Mouse (Mus musculus) embryonic facial prominence, embryonic 11.5 days (tissue): ENCODE results near the gene Znrf4. TPM values are rescaled to one million over a fixed set of nuclear protein-coding genes. Genes with fewer than 3 reads are reported as not detected.

Experiments used
- ATAC-seq: fragments of 200-750 bp; cut with Nextera tagmentation; replicated peaks from 2 replicates; pipeline ENCODE4 v1.8.0; 2017; ENCODE audit warnings: low read depth; ENCODE audit not compliant: insufficient number of reproducible peaks, low FRiP score, low TSS enrichment
- DNase-seq: peaks from one replicate; pipeline ENCODE4 v3.0.0-alpha.2; 2015; ENCODE audit warnings: low spot score
- H3K27ac ChIP-seq: fragments of 300-500 bp; sonication (generic); replicated peaks from 2 replicates; pipeline ENCODE4 v1.5.1; 2014; ENCODE audit warnings: mild to moderate bottlenecking, low read depth, low read length, control low read depth
- H3K27me3 ChIP-seq: fragments of 300-500 bp; sonication (generic); 2 replicates; pipeline ENCODE4 v1.6.1; 2014; ENCODE audit warnings: mild to moderate bottlenecking, low read length, moderate library complexity, mixed read lengths; ENCODE audit not compliant: control insufficient read depth, insufficient read depth
- H3K36me3 ChIP-seq: fragments of 300-500 bp; sonication (generic); replicated peaks from 2 replicates; pipeline ENCODE4 v1.6.1; 2014; ENCODE audit warnings: low read depth, mild to moderate bottlenecking, low read length, moderate library complexity, mixed read lengths; ENCODE audit not compliant: control insufficient read depth, insufficient read depth
- H3K4me1 ChIP-seq: fragments of 300-500 bp; sonication (generic); 2 replicates; pipeline ENCODE4 v1.6.1; 2014; ENCODE audit warnings: low read length, mixed read lengths; ENCODE audit not compliant: control insufficient read depth, insufficient read depth
- H3K4me2 ChIP-seq: fragments of 300-500 bp; sonication (generic); 2 replicates; pipeline ENCODE4 v1.6.1; 2014; ENCODE audit warnings: low read depth, mild to moderate bottlenecking, control low read depth, low read length, moderate library complexity
- H3K4me3 ChIP-seq: fragments of 300-500 bp; sonication (generic); 2 replicates; pipeline ENCODE4 v1.5.1; 2014; ENCODE audit warnings: low read depth, low read length, control low read depth
- H3K9ac ChIP-seq: fragments of 300-500 bp; sonication (generic); replicated peaks from 2 replicates; pipeline ENCODE4 v1.6.1; 2014; ENCODE audit warnings: mild to moderate bottlenecking, control low read depth, low read length
- H3K9me3 ChIP-seq: fragments of 300-500 bp; sonication (generic); replicated peaks from 2 replicates; pipeline ENCODE4 v1.6.1; 2016; ENCODE audit warnings: mild to moderate bottlenecking, low read length, inconsistent platforms, mixed read lengths; ENCODE audit not compliant: control insufficient read depth
- WGBS: fragments of 180-500 bp; shearing (Covaris S2); extraction: QIAGEN DNeasy Blood & Tissue Kit; methylation state at CpG from one replicate; pipeline ENCODE4 v1.1.7; 2014; 5-methylcytosine and 5-hydroxymethylcytosine counted together
- polyA plus RNA-seq: library from polyadenylated mRNA; unstranded; fragments of >200 nt; fragmentation: Nextera tagmentation; extraction: Ambion mirVana; gene quantifications from 2 replicates; pipeline ENCODE4 v1.2.1, GENCODE M21; 2014

The Znrf4 gene
- polyA plus RNA-seq, 1 experiment from 2014 or later: not detected

GRCm38 (mm10) chr17:56494480-56494879 lies 17.8 kb downstream of the Znrf4 start:
- Histone ChIP-seq H3K4me3 (no peak overlapping the region), H3K9me3 (peaks cover 18% of the 10 kb centered on the region), H3K4me1 (no peaks in the 10 kb centered on the region), H3K27me3 (no peaks in the 10 kb centered on the region), H3K27ac (no peak overlapping the region), H3K4me2 (no peak overlapping the region), H3K9ac (no peak overlapping the region), H3K36me3 (no peaks in the 10 kb centered on the region)
- ATAC-seq (no peak), DNase-seq (no peak)
- WGBS: 64% methylated on average over 2 of the region's 2 CpGs

- H3K36me3 ChIP-seq: no peaks in the 10 kb centered on the region
- H3K4me1 ChIP-seq: no peaks in the 10 kb centered on the region
- H3K9ac ChIP-seq: no peak overlapping the region
- no peak overlapping the region for H3K4me3 ChIP-seq
- DNase-seq: no peak
- H3K4me2 ChIP-seq: no peak overlapping the region
- ATAC-seq: no peak
- H3K27ac ChIP-seq: no peak overlapping the region
- H3K9me3 ChIP-seq: peaks cover 18% of the 10 kb centered on the region
- no peaks in the 10 kb centered on the region for H3K27me3 ChIP-seq
- 87% methylated on average over 2 of the region's 2 CpGs for WGBS
Observed at GRCm38 (mm10) chr17:56493841-56494240, 18.4 kb downstream of the Znrf4 start.

- Histone ChIP-seq H3K4me1 (peaks cover 3% of the 10 kb centered on the region; the same call in 1 of the 2 replicates), H3K27me3 (no peaks in the 10 kb centered on the region), H3K4me3 (no peak overlapping the region), H3K4me2 (no peak overlapping the region), H3K36me3 (no peaks in the 10 kb centered on the region), H3K9ac (no peak overlapping the region), H3K9me3 (peaks cover 18% of the 10 kb centered on the region), H3K27ac (no peak overlapping the region)
- DNase-seq: no peak
- ATAC-seq: no peak
- WGBS: 87% methylated on average over 7 of the region's 7 CpGs
Observed at GRCm38 (mm10) chr17:56490438-56491152, 21.6 kb downstream of the Znrf4 start.

- no peaks in the 10 kb centered on the region for H3K36me3 ChIP-seq
- WGBS: 8% methylated on average over 12 of the region's 12 CpGs
- ATAC-seq (peak; percentile 73), DNase-seq (peak; percentile 77)
- H3K27ac ChIP-seq: no peak overlapping the region
- H3K27me3 ChIP-seq: no peaks in the 10 kb centered on the region
- H3K4me3 ChIP-seq: no peak overlapping the region
- peaks cover 3% of the 10 kb centered on the region; the same call in 1 of the 2 replicates for H3K4me1 ChIP-seq
- peaks cover 4% of the 10 kb centered on the region; the same call in 1 of the 2 replicates for H3K9me3 ChIP-seq
- no peak overlapping the region for H3K4me2 ChIP-seq
- H3K9ac ChIP-seq: no peak overlapping the region
Observed at GRCm38 (mm10) chr17:56488028-56488427, 24.2 kb downstream of the Znrf4 start.

GRCm38 (mm10) chr17:56487441-56487888 lies 24.8 kb downstream of the Znrf4 start:
- 12% methylated on average over 12 of the region's 16 CpGs for WGBS
- no peak overlapping the region for H3K4me3 ChIP-seq

GRCm38 (mm10) chr17:56485926-56486325 lies 26.3 kb downstream of the Znrf4 start:
- no peak overlapping the region for H3K4me2 ChIP-seq

More at GRCm38 (mm10) chr17:56487441-56487888, 24.8 kb downstream of the Znrf4 start:
- ATAC-seq (peak; percentile 84; the same call in 1 of the 2 replicates), DNase-seq (peak; percentile 84)
- Histone ChIP-seq H3K9ac (no peak overlapping the region), H3K4me1 (peaks cover 3% of the 10 kb centered on the region; the same call in 1 of the 2 replicates), H3K27me3 (no peaks in the 10 kb centered on the region), H3K4me2 (no peak overlapping the region), H3K9me3 (no peaks in the 10 kb centered on the region), H3K27ac (no peak overlapping the region), H3K36me3 (no peaks in the 10 kb centered on the region)

GRCm38 (mm10) chr17:56485118-56485517 lies 27.1 kb downstream of the Znrf4 start:
- Histone ChIP-seq H3K27me3 (no peaks in the 10 kb centered on the region), H3K4me2 (no peak overlapping the region), H3K4me3 (no peak overlapping the region), H3K4me1 (peaks cover 3% of the 10 kb centered on the region; the same call in 1 of the 2 replicates), H3K9me3 (no peaks in the 10 kb centered on the region), H3K9ac (no peak overlapping the region), H3K27ac (no peak overlapping the region), H3K36me3 (no peaks in the 10 kb centered on the region)
- DNase-seq: no peak
- ATAC-seq: no peak
- WGBS: 68% methylated on average over 9 of the region's 9 CpGs

More at GRCm38 (mm10) chr17:56485926-56486325, 26.3 kb downstream of the Znrf4 start:
- H3K36me3 ChIP-seq: no peaks in the 10 kb centered on the region
- H3K4me1 ChIP-seq: peaks cover 3% of the 10 kb centered on the region; the same call in 1 of the 2 replicates
- no peak for DNase-seq
- no peak overlapping the region for H3K27ac ChIP-seq
- H3K9ac ChIP-seq: no peak overlapping the region
- H3K27me3 ChIP-seq: no peaks in the 10 kb centered on the region
- H3K4me3 ChIP-seq: no peak overlapping the region
- H3K9me3 ChIP-seq: no peaks in the 10 kb centered on the region
- 92% methylated on average over 9 of the region's 9 CpGs for WGBS
- no peak for ATAC-seq

GRCm38 (mm10) chr17:56482671-56483070 lies 29.6 kb downstream of the Znrf4 start:
- Histone ChIP-seq H3K27me3 (no peaks in the 10 kb centered on the region), H3K4me2 (no peak overlapping the region), H3K4me3 (no peak overlapping the region), H3K9ac (no peak overlapping the region), H3K27ac (no peak overlapping the region), H3K36me3 (no peaks in the 10 kb centered on the region), H3K4me1 (no peaks in the 10 kb centered on the region), H3K9me3 (no peaks in the 10 kb centered on the region)
- no peak for ATAC-seq
- DNase-seq: no peak
- 100% methylated on average over 1 of the region's 1 CpGs for WGBS
